Mouse (Mus musculus) kidney, embryonic 15.5 days (tissue): ENCODE measurements around the gene Bcl2l14. TPM values are rescaled to one million over a fixed set of nuclear protein-coding genes. Genes with fewer than 3 reads are reported as not detected.
A peak's percentile ranks its signal among the peaks of the same experiment; 100 is the strongest.

Experiments
- ATAC-seq: fragments of 200-750 bp; cut with Nextera tagmentation; replicated peaks from 2 replicates; pipeline ENCODE4 v1.8.0; 2017; ENCODE audit warnings: moderate TSS enrichment; ENCODE audit not compliant: low FRiP score
- H3K27ac ChIP-seq: fragments of 300-500 bp; sonication (generic); 2 replicates; pipeline ENCODE4 v1.5.1; 2015; ENCODE audit warnings: mild to moderate bottlenecking, inconsistent platforms
- H3K27me3 ChIP-seq: fragments of 300-500 bp; sonication (generic); 2 replicates; pipeline ENCODE4 v1.6.1; 2015; ENCODE audit warnings: inconsistent platforms
- H3K36me3 ChIP-seq: fragments of 300-500 bp; sonication (generic); 2 replicates; pipeline ENCODE4 v1.6.1; 2015; ENCODE audit warnings: inconsistent platforms
- H3K4me1 ChIP-seq: fragments of 300-500 bp; sonication (generic); 2 replicates; pipeline ENCODE4 v1.6.1; 2015; ENCODE audit warnings: inconsistent platforms
- H3K4me2 ChIP-seq: fragments of 300-500 bp; sonication (generic); 2 replicates; pipeline ENCODE4 v1.6.1; 2015; ENCODE audit warnings: moderate library complexity, mild to moderate bottlenecking, inconsistent platforms
- H3K4me3 ChIP-seq: fragments of 300-500 bp; sonication (generic); replicated peaks from 2 replicates; pipeline ENCODE4 v1.5.1; 2015; ENCODE audit warnings: mild to moderate bottlenecking, inconsistent platforms
- H3K9ac ChIP-seq: fragments of 300-500 bp; sonication (generic); 2 replicates; pipeline ENCODE4 v1.6.1; 2015; ENCODE audit warnings: mild to moderate bottlenecking, inconsistent platforms
- H3K9me3 ChIP-seq: fragments of 300-500 bp; sonication (generic); replicated peaks from 2 replicates; pipeline ENCODE4 v1.6.1; 2016; ENCODE audit warnings: inconsistent platforms
- WGBS: fragments of 180-500 bp; shearing (Covaris S2); methylation state at CpG from one replicate; pipeline ENCODE4 v1.1.7; 2015; ENCODE audit warnings: mixed read lengths; 5-methylcytosine and 5-hydroxymethylcytosine counted together
- polyA plus RNA-seq: library from polyadenylated mRNA; unstranded; fragments of >200 nt; fragmentation: Nextera tagmentation; extraction: Ambion mirVana; gene quantifications from 2 replicates; pipeline ENCODE4 v1.2.1, GENCODE M21; 2015

The Bcl2l14 gene
- polyA plus RNA-seq, 1 experiment from 2014 or later, result 4.6 TPM

DNA sequence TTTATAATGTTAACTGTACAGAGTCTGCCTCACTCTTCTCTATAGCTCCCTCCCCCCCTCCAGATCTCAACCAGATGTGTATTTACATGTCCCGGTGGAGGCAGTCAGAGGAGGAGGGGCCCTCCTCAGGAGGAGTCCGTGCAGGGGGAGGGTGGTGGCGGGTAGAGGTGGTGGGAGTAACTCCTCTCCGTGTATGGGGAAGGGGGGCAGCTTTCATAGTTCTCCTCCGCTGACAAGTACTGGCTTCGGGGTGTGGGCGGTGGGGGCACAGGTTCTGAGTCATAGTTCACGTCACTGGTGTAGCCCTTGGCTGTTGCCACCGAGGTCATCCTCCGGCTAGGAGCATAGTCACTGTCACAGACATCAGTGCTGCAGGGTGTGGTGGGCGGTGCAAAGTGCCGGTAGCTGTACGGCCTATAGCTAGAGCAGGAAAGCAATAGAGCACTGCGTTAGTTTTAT lies 54.6 kb downstream of the Bcl2l14 start:
- WGBS, result 32% methylated on average over 14 of the region's 14 CpGs
- Histone ChIP-seq H3K27me3 (no peaks in the 10 kb centered on the region), H3K9me3 (no peaks in the 10 kb centered on the region), H3K4me2 (no peak overlapping the region; the same call in 1 of the 2 replicates), H3K27ac (peak overlapping the region; percentile 14; the same call in 1 of the 2 replicates), H3K4me3 (no peak overlapping the region), H3K36me3 (peaks cover 91% of the 10 kb centered on the region), H3K4me1 (peaks cover 13% of the 10 kb centered on the region), H3K9ac (no peak overlapping the region)
- peak; percentile 86 for ATAC-seq

DNA sequence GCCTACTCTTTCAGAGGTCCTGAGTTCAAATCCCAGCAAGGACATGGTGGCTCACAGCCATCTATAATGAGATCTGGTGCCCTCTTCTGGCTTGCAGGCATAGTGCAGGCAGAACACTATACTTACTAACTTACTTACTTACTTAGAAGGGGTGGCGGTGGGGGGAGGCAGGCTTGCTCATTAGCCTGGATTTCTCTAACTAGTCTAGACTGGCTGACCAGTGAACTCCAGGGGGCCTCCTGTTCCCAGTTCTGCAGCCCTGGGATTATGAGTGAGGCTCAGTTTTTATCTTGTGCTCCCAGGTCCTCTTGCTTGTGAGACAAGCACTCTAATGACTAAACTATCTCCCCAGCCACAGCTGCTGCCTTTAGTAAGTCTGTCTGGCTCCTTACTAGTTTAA lies 58.0 kb downstream of the Bcl2l14 start:
- peaks cover 94% of the 10 kb centered on the region for H3K36me3 ChIP-seq
- ATAC-seq, result no peak
- no peak overlapping the region for H3K27ac ChIP-seq
- H3K9me3 ChIP-seq, result no peaks in the 10 kb centered on the region
- H3K4me3 ChIP-seq, result no peak overlapping the region
- no peak overlapping the region for H3K4me2 ChIP-seq
- no peak overlapping the region for H3K9ac ChIP-seq
- H3K27me3 ChIP-seq, result no peaks in the 10 kb centered on the region
- WGBS, result 100% methylated on average over 1 of the region's 1 CpGs
- H3K4me1 ChIP-seq, result peaks cover 13% of the 10 kb centered on the region

DNA sequence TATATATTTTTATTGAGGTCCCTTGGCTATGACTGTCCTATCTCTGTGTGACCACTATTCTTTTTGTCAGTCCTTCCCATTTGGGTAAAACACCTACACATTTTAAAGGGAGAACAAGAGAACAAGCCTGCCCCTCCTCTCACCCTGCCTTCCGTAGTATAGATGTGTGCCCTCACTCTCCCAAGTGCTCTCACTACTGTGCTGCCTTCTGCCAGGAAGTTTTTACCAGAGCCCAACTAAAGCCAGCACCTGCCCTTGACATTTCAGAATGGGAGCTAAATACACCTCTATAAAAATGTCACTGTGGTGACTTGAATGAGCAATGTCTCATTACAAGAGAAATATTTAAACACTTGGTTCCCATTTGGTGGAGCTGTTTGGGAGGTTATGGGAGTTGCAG lies 62.3 kb downstream of the Bcl2l14 start:
- Histone ChIP-seq H3K4me1 (no peaks in the 10 kb centered on the region), H3K27me3 (no peaks in the 10 kb centered on the region), H3K27ac (no peak overlapping the region), H3K9ac (no peak overlapping the region), H3K4me2 (no peak overlapping the region), H3K36me3 (peaks cover 92% of the 10 kb centered on the region), H3K9me3 (no peaks in the 10 kb centered on the region), H3K4me3 (no peak overlapping the region)
- ATAC-seq, result no peak
- 75% methylated on average over 1 of the region's 1 CpGs for WGBS

DNA sequence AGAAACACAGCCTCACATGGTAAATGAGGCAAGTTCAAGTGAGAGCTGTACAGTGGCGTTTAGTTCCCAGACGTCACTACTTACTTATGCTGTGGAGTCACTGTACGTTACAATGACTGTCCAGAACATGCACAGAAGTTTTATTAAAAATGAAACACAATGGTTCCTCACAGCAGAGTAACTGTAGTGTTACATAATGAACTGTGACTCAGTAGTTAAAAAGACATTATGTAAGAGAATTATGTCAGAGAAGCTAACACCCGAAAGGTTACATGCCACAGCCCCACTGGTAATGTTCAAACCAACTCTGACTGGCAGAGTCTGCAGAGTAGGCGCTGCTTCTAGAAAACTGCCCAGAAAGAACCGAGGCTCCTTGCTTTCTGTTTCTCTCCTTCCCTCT lies 65.1 kb downstream of the Bcl2l14 start:
- WGBS, result 87% methylated on average over 6 of the region's 6 CpGs
- Histone ChIP-seq H3K9ac (no peak overlapping the region), H3K4me3 (no peak overlapping the region), H3K4me2 (no peak overlapping the region), H3K27me3 (no peaks in the 10 kb centered on the region), H3K4me1 (no peaks in the 10 kb centered on the region), H3K9me3 (no peaks in the 10 kb centered on the region), H3K27ac (no peak overlapping the region), H3K36me3 (peaks cover 91% of the 10 kb centered on the region)
- ATAC-seq, result no peak

DNA sequence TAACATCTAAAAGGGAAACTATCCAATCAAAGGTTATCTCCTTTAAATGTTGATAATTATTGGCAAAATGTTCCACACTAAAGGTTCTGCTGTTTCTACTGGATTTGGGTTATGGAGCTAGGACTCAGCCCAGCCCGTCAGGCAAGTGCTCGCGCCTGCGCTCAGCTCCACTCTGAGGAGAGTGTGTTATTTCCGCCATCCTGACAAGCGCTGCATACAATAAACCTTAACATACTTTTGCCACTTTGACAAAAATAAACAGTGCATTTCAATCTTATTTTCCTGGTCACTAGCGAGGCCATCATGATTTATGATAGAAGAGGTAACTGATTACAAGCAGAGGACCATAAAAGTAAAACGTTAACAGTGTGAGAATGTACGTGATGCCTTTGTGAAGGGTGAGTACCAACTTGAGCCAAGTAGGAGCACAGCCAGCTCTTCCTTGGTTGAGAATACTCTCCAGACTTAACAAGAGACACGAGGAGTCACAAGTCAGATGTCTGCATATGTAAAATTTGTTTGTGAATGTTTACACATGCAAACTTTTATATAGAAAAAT lies 70.6 kb downstream of the Bcl2l14 start:
- peaks cover 80% of the 10 kb centered on the region for H3K36me3 ChIP-seq
- H3K9me3 ChIP-seq, result no peaks in the 10 kb centered on the region
- H3K4me2 ChIP-seq, result no peak overlapping the region
- no peak overlapping the region for H3K4me3 ChIP-seq
- no peak overlapping the region for H3K9ac ChIP-seq
- no peaks in the 10 kb centered on the region for H3K27me3 ChIP-seq
- H3K27ac ChIP-seq, result no peak overlapping the region
- 63% methylated on average over 10 of the region's 10 CpGs for WGBS
- no peak for ATAC-seq
- H3K4me1 ChIP-seq, result peaks cover 4% of the 10 kb centered on the region; the same call in 1 of the 2 replicates

DNA sequence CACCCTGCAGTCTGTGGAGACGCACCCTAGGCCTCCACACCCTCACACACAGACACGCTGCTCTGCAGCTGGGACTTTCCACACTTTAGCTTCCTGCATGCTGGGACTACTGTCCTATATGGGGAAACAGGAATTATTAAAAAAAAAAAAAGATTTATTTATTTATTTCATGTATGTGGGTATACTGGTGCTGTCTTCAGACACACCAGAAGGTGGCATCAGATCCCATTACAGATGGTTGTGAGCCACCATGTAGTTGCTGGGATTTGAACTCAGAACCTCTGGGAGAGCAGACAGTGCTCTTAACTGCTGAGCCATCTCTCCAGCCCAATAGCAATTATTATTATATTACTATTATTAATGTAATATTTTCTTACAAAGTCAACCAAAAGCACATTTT lies 73.2 kb downstream of the Bcl2l14 start:
- Histone ChIP-seq H3K9ac (no peak overlapping the region), H3K4me1 (peaks cover 4% of the 10 kb centered on the region; the same call in 1 of the 2 replicates), H3K4me2 (no peak overlapping the region), H3K9me3 (no peaks in the 10 kb centered on the region), H3K27me3 (no peaks in the 10 kb centered on the region), H3K4me3 (no peak overlapping the region), H3K36me3 (peaks cover 64% of the 10 kb centered on the region), H3K27ac (no peak overlapping the region)
- no peak for ATAC-seq
- WGBS, result 80% methylated on average over 2 of the region's 2 CpGs

DNA sequence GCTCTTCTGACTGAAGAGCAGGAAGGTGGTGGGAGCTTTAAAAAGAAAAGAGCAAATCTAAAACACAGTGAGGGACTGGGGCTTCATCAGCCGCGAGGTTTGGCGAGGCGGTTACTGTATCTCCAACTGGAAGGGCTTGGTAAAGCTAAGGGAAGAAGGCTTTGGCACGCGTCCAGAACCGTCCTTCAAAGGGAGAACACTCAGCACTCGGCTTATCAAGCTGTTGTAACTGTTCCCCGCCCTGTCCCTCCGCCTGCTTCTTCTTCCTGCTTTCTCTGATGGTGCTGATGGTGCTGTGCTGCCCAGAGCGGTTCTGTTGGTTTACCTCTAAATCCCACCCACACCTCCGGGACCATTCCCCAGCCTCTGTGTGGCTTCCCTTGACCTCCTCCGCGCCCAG lies 74.7 kb downstream of the Bcl2l14 start:
- Histone ChIP-seq H3K9ac (no peak overlapping the region), H3K27ac (no peak overlapping the region), H3K4me2 (no peak overlapping the region), H3K4me1 (peaks cover 4% of the 10 kb centered on the region; the same call in 1 of the 2 replicates), H3K27me3 (no peaks in the 10 kb centered on the region), H3K9me3 (no peaks in the 10 kb centered on the region), H3K4me3 (no peak overlapping the region), H3K36me3 (peaks cover 60% of the 10 kb centered on the region)
- ATAC-seq, result peak; percentile 54; the same call in 1 of the 2 replicates
- WGBS, result 80% methylated on average over 14 of the region's 14 CpGs

DNA sequence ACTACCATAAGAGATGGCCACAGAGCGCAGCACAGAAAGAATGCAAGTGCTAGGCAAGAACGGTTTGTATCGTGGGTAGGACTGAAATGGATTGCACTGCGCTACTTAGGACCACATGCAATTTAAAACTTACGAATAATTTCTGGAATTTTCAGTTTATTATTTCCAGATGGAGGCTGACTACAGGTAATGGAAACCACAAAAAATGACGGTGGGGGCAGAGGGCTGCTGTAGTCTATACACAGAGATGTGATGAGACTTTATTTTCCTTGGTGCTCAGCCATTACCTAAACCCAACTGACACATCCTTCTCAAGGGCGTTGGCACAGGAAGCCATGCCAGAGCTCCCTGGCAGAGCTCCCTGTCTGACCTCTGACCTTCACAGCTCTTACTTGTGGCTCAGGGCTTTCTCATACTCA lies 77.0 kb downstream of the Bcl2l14 start:
- peaks cover 60% of the 10 kb centered on the region for H3K36me3 ChIP-seq
- H3K4me2 ChIP-seq, result no peak overlapping the region
- H3K27ac ChIP-seq, result no peak overlapping the region
- H3K9me3 ChIP-seq, result no peaks in the 10 kb centered on the region
- H3K4me1 ChIP-seq, result peaks cover 7% of the 10 kb centered on the region; the same call in 1 of the 2 replicates
- no peak for ATAC-seq
- 84% methylated on average over 7 of the region's 7 CpGs for WGBS
- no peak overlapping the region for H3K4me3 ChIP-seq
- no peaks in the 10 kb centered on the region for H3K27me3 ChIP-seq
- H3K9ac ChIP-seq, result no peak overlapping the region

DNA sequence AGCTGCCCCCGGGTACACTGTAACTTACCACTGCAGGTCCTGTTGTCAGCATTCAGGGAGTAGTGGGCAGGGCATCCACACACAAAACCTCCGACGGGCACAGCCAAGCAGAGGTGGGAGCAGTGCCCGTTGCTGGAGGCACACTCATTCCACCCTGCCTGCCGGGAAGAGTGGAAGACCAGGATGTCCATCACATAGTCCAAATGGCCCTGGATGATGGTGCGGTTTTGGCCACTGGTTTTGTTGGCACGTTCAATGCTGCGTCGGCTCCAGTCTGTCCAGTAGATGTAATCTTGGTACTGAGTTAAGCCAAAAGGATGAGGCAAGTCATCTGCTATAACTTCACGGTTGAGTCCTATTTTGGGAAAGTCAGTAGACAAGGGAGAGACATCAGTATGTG lies 83.4 kb downstream of the Bcl2l14 start:
- whole genome bisulfite sequencing, result 91% methylated on average over 10 of the region's 10 CpGs
- Histone ChIP-seq H3K4me3 (no peak overlapping the region), H3K27ac (no peak overlapping the region), H3K36me3 (peaks cover 72% of the 10 kb centered on the region), H3K27me3 (no peaks in the 10 kb centered on the region), H3K9me3 (no peaks in the 10 kb centered on the region), H3K9ac (no peak overlapping the region), H3K4me2 (no peak overlapping the region), H3K4me1 (0 out of 2 replicates have a peak, but pooled peaks cover 3% of the 10 kb centered on the region)
- no peak for ATAC-seq

DNA sequence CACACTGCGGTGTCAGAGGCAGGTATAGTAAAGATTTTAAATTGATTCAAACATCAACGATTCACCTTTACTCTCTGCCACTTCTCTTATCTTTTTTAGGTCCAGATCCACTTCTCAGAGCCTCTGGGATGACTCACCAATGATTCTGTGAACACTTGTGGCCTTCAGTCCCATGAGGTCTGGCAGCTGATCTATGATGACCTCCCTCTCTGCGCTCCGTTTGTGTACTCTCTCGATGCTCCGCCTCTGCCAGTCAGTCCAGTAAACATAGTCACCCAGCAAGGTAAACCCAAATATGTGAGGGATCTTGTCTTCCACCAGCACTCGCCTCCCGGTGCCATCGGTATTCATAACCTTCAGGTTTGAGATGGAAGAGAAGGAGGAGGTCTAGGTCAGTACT lies 90.2 kb downstream of the Bcl2l14 start:
- Histone ChIP-seq H3K27ac (no peak overlapping the region), H3K36me3 (peaks cover 56% of the 10 kb centered on the region), H3K4me1 (no peaks in the 10 kb centered on the region), H3K4me2 (no peak overlapping the region), H3K27me3 (no peaks in the 10 kb centered on the region), H3K4me3 (no peak overlapping the region), H3K9me3 (no peaks in the 10 kb centered on the region), H3K9ac (no peak overlapping the region)
- 89% methylated on average over 9 of the region's 9 CpGs for WGBS
- ATAC-seq, result no peak

Other genes with a start within 250 kb of the Bcl2l14 start
- gene Lrp6, start 170.6 kb downstream of the Bcl2l14 start, polyA plus RNA-seq, result 34.5 and 37.5 TPM in 2 replicates
- gene Mansc1, start 236.2 kb downstream of the Bcl2l14 start, polyA plus RNA-seq, result 6.9 and 7.0 TPM in 2 replicates
- 15.8 and 16.4 TPM in 2 replicates for gene Borcs5, start 243.2 kb downstream of the Bcl2l14 start, polyA plus RNA-seq